Mouse (Mus musculus) cerebellum, adult 9-11 months (tissue): ENCODE data around the gene Tead2.

Source experiments
- DNase-seq: peaks from one replicate; pipeline ENCODE4 v3.0.0; 2022

The Tead2 gene

GRCm38 (mm10) chr7:45263006-45263607 lies 47.6 kb downstream of the Tead2 start:
- DNase-seq = no peak

DNA sequence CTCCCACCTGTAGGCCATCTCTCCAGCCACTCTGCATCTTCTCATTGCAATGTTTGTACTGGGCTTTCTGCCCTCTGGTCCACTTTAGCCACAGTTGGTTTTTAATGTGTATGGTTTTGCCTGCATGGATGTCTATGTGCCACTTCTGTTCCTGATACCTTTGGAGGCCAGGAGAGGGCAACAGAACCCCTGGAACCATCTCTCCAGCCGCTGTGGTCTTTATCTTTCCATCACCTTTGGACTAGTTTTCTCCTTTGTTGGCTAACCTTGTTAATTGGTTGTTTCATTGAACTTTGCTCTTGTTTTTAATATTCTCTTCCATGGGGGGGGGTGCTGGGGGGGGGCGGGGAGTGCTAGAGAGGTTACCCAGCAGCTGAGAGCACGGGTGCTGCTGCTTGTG lies 48.8 kb downstream of the Tead2 start:
- no peak for DNase-seq

GRCm38 (mm10) chr7:45265518-45265917 lies 50.0 kb downstream of the Tead2 start:
- DNase-seq = no peak

DNA sequence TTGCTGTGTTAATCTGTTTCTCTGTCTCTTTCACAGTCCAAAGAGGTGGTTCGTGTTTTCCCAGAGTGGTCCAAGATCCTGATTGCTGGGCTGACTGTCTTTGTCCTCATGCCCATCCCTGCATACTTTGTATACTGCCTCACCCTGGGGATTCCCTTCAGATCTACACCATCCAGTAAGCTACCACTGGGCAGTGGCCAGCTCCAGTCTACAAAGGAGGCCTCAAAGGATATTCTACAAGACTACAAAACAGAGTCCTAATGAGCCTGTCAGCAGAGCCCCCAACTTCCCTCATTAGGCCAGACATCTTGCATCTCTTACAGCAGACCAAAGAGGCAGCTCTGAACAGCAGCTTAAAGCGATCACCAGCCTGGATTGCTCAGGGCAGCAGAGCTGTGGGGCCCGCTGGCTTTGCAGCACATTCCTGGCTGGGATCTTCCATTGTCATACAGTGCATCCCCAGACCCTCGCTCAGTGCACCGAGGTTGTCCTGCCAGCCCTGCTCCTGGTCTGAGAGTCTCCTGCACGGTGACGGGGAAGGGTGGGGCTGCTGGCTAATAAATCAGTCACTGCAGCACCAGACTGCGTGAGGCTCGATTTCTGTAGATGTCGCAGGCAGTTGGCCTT lies 57.3 kb downstream of the Tead2 start:
- no peak for DNase-seq

GRCm38 (mm10) chr7:45273672-45274071 lies 58.1 kb downstream of the Tead2 start:
- no peak for DNase-seq

GRCm38 (mm10) chr7:45277136-45277760 lies 61.7 kb downstream of the Tead2 start, which contains the start of gene Slc6a21:
Gene Slc6a21, plus strand, starts transcription at chr7:45277513.
- DNase-seq = peak; percentile 72
